Mouse (Mus musculus) heart, embryonic 14.5 days (tissue): Measurements from ENCODE around the gene Cst8. TPM values are rescaled to one million over a fixed set of nuclear protein-coding genes. Genes with fewer than 3 reads are reported as not detected.

Experiments
- ATAC-seq: fragments of 200-750 bp; cut with Nextera tagmentation; 2 replicates; pipeline ENCODE4 v1.8.0; 2017; ENCODE audit warnings: low read depth, moderate TSS enrichment; ENCODE audit not compliant: insufficient number of reproducible peaks, insufficient read depth, low FRiP score
- H3K27ac ChIP-seq, 2 experiments: fragments of 200-500 bp in 1 of 2; fragments of 300-500 bp in 1 of 2; sonication (generic) in 1 of 2; replicated peaks in 1 of 2; 2 replicates each; pipeline ENCODE4 v1.5.1; 2012 to 2014; ENCODE audit warnings: low read depth in 2 of 2, low read length in 2 of 2, control low read depth in 1 of 2, mild to moderate bottlenecking in 1 of 2, mixed read lengths in 1 of 2; ENCODE audit not compliant: control insufficient read depth in 1 of 2, insufficient read depth in 1 of 2
- H3K27me3 ChIP-seq: fragments of 300-500 bp; sonication (generic); 2 replicates; pipeline ENCODE4 v1.6.1; 2014; ENCODE audit warnings: mild to moderate bottlenecking, low read length, control low read depth; ENCODE audit not compliant: control insufficient read depth, insufficient read depth
- H3K36me3 ChIP-seq: fragments of 300-500 bp; sonication (generic); 2 replicates; pipeline ENCODE4 v1.6.1; 2014; ENCODE audit warnings: mild to moderate bottlenecking, control low read depth, low read length, mixed read lengths; ENCODE audit not compliant: control insufficient read depth, insufficient read depth
- H3K4me1 ChIP-seq, 2 experiments: fragments of 200-500 bp in 1 of 2; fragments of 300-500 bp in 1 of 2; sonication (generic) in 1 of 2; 2 replicates each; pipeline ENCODE4 v1.6.1; 2012 to 2014; ENCODE audit warnings: low read length in 2 of 2, control low read depth in 1 of 2, mixed read lengths in 1 of 2; ENCODE audit not compliant: control insufficient read depth in 2 of 2, insufficient read depth in 2 of 2
- H3K4me2 ChIP-seq: fragments of 300-500 bp; sonication (generic); 2 replicates; pipeline ENCODE4 v1.6.1; 2014; ENCODE audit warnings: mild to moderate bottlenecking, low read length
- H3K4me3 ChIP-seq, 2 experiments: fragments of 200-500 bp in 1 of 2; fragments of 300-500 bp in 1 of 2; sonication (generic) in 1 of 2; 2 replicates each; pipeline ENCODE4 v1.5.1; 2012 to 2014; ENCODE audit warnings: low read length in 2 of 2, mild to moderate bottlenecking in 2 of 2, control low read depth in 1 of 2, low read depth in 1 of 2, moderate library complexity in 1 of 2; ENCODE audit not compliant: control insufficient read depth in 1 of 2, insufficient read depth in 1 of 2
- H3K9ac ChIP-seq: fragments of 300-500 bp; sonication (generic); 2 replicates; pipeline ENCODE4 v1.6.1; 2014; ENCODE audit warnings: mild to moderate bottlenecking, low read length
- H3K9me3 ChIP-seq: fragments of 300-500 bp; sonication (generic); 2 replicates; pipeline ENCODE4 v1.6.1; 2016; ENCODE audit warnings: low read length, control low read depth; ENCODE audit not compliant: control insufficient read depth
- WGBS: fragments of 180-500 bp; shearing (Covaris S2); extraction: QIAGEN DNeasy Blood & Tissue Kit; methylation state at CpG from one replicate; pipeline ENCODE4 v1.1.7; 2014; 5-methylcytosine and 5-hydroxymethylcytosine counted together
- polyA plus RNA-seq: library from polyadenylated mRNA; unstranded; fragments of >200 nt; fragmentation: Nextera tagmentation; extraction: Ambion mirVana; gene quantifications from 2 replicates; pipeline ENCODE4 v1.2.1, GENCODE M21; 2014

Cst8 gene
- polyA plus RNA-seq, 1 experiment from 2014 or later = not detected

GRCm38 (mm10) chr2:148789142-148789541 is 9.4 kb upstream of the Cst8 start, which contains the start of gene Cst12:
Gene Cst12 (plus strand): TSS chr2:148789361.
- WGBS = 87% methylated on average over 6 of the region's 6 CpGs
- H3K4me1 ChIP-seq = no peaks in the 10 kb centered on the region
- no peak within 1 kb of the TSS for H3K9ac ChIP-seq
- no peaks in the 10 kb centered on the region for H3K9me3 ChIP-seq
- H3K4me3 ChIP-seq = no peak within 1 kb of the TSS
- no peak within 1 kb of the TSS for H3K27ac ChIP-seq
- H3K4me2 ChIP-seq = no peak within 1 kb of the TSS
- no peak for ATAC-seq
- H3K27me3 ChIP-seq = no peaks in the 10 kb centered on the region
- no peaks in the 10 kb centered on the region for H3K36me3 ChIP-seq

GRCm38 (mm10) chr2:148801491-148801921 is 2.9 kb downstream of the Cst8 start:
- H3K4me2 ChIP-seq = no peak overlapping the region
- no peak overlapping the region for H3K9ac ChIP-seq
- no peaks in the 10 kb centered on the region for H3K27me3 ChIP-seq
- WGBS = 24% methylated on average over 3 of the region's 3 CpGs
- no peaks in the 10 kb centered on the region for H3K9me3 ChIP-seq
- peaks cover 6 to 7% of the 10 kb centered on the region in 2 experiments for H3K4me1 ChIP-seq
- H3K36me3 ChIP-seq = no peaks in the 10 kb centered on the region
- no peak overlapping the region for H3K4me3 ChIP-seq
- H3K27ac ChIP-seq = peak overlapping the region; percentile 62 to 64
- no peak for ATAC-seq

GRCm38 (mm10) chr2:148806696-148807095 is 8.1 kb downstream of the Cst8 start:
- Histone ChIP-seq H3K36me3 (no peaks in the 10 kb centered on the region), H3K27ac (no peak overlapping the region), H3K9me3 (no peaks in the 10 kb centered on the region), H3K9ac (no peak overlapping the region), H3K4me3 (no peak overlapping the region), H3K4me1 (peaks cover 0 to under 1% of the 10 kb centered on the region in 2 experiments; a peak in 2 of 4 replicates), H3K4me2 (no peak overlapping the region), H3K27me3 (no peaks in the 10 kb centered on the region)
- WGBS = 79% methylated on average over 6 of the region's 6 CpGs
- no peak for ATAC-seq

GRCm38 (mm10) chr2:148819909-148820308 is 21.3 kb downstream of the Cst8 start, which contains the start of gene Cst13:
Gene Cst13 (plus strand): TSS chr2:148820081.
- no peak within 1 kb of the TSS for H3K27ac ChIP-seq
- H3K9ac ChIP-seq = no peak within 1 kb of the TSS
- no peaks in the 10 kb centered on the region for H3K27me3 ChIP-seq
- H3K4me2 ChIP-seq = no peak within 1 kb of the TSS
- H3K36me3 ChIP-seq = no peaks in the 10 kb centered on the region
- H3K9me3 ChIP-seq = no peaks in the 10 kb centered on the region
- H3K4me1 ChIP-seq = no peaks in the 10 kb centered on the region
- H3K4me3 ChIP-seq = no peak within 1 kb of the TSS
- no peak for ATAC-seq

- 31% methylated on average over 1 of the region's 1 CpGs for WGBS
- no peak for ATAC-seq
- no peaks in the 10 kb centered on the region for H3K9me3 ChIP-seq
- no peak overlapping the region for H3K9ac ChIP-seq
- no peak overlapping the region for H3K4me3 ChIP-seq
- H3K4me2 ChIP-seq = no peak overlapping the region
- H3K27me3 ChIP-seq = no peaks in the 10 kb centered on the region
- H3K4me1 ChIP-seq = no peaks in the 10 kb centered on the region
- no peaks in the 10 kb centered on the region for H3K36me3 ChIP-seq
- no peak overlapping the region for H3K27ac ChIP-seq
Measured at GRCm38 (mm10) chr2:148825986-148826385, 27.4 kb downstream of the Cst8 start.

GRCm38 (mm10) chr2:148834912-148835311 is 36.3 kb downstream of the Cst8 start, which contains the start of gene Cst9:
Gene Cst9 (plus strand): TSS chr2:148835147.
- no peak within 1 kb of the TSS for H3K27ac ChIP-seq
- H3K4me3 ChIP-seq = no peak within 1 kb of the TSS
- H3K9ac ChIP-seq = no peak within 1 kb of the TSS
- H3K4me2 ChIP-seq = no peak within 1 kb of the TSS
- H3K36me3 ChIP-seq = no peaks in the 10 kb centered on the region
- H3K9me3 ChIP-seq = no peaks in the 10 kb centered on the region
- whole genome bisulfite sequencing = 64% methylated on average over 4 of the region's 4 CpGs
- no peaks in the 10 kb centered on the region for H3K4me1 ChIP-seq
- no peaks in the 10 kb centered on the region for H3K27me3 ChIP-seq
- no peak for ATAC-seq

GRCm38 (mm10) chr2:148838075-148838777 is 39.6 kb downstream of the Cst8 start:
- Histone ChIP-seq H3K36me3 (no peaks in the 10 kb centered on the region), H3K9ac (no peak overlapping the region), H3K27ac (no peak overlapping the region), H3K27me3 (no peaks in the 10 kb centered on the region), H3K4me2 (no peak overlapping the region), H3K4me1 (no peaks in the 10 kb centered on the region), H3K4me3 (no peak overlapping the region), H3K9me3 (no peaks in the 10 kb centered on the region)
- ATAC-seq = no peak
- WGBS = 79% methylated on average over 5 of the region's 5 CpGs

GRCm38 (mm10) chr2:148839224-148839623 is 40.6 kb downstream of the Cst8 start:
- H3K4me3 ChIP-seq = no peak overlapping the region
- no peak overlapping the region for H3K4me2 ChIP-seq
- no peak overlapping the region for H3K27ac ChIP-seq
- 40% methylated on average over 2 of the region's 2 CpGs for WGBS
- no peak overlapping the region for H3K9ac ChIP-seq
- no peaks in the 10 kb centered on the region for H3K9me3 ChIP-seq
- H3K36me3 ChIP-seq = no peaks in the 10 kb centered on the region
- H3K27me3 ChIP-seq = no peaks in the 10 kb centered on the region
- ATAC-seq = no peak
- H3K4me1 ChIP-seq = no peaks in the 10 kb centered on the region
